Mouse (Mus musculus) thymus, postnatal 0 days (tissue): Measurements from ENCODE around the gene Rasal1. TPM values are rescaled to one million over a fixed set of nuclear protein-coding genes. Genes with fewer than 3 reads are reported as not detected.

Experiments used
- DNase-seq: peaks from one replicate; pipeline ENCODE4 v3.0.0-alpha.2; 2015; ENCODE audit warnings: low spot score
- polyA plus RNA-seq: library from polyadenylated mRNA; unstranded; fragments of >200 nt; fragmentation: Nextera tagmentation; extraction: Ambion mirVana; gene quantifications from 2 replicates; pipeline ENCODE4 v1.2.1, GENCODE M21; 2015

The Rasal1 gene
- polyA plus RNA-seq, 1 experiment from 2014 or later: 11.4 TPM

DNA sequence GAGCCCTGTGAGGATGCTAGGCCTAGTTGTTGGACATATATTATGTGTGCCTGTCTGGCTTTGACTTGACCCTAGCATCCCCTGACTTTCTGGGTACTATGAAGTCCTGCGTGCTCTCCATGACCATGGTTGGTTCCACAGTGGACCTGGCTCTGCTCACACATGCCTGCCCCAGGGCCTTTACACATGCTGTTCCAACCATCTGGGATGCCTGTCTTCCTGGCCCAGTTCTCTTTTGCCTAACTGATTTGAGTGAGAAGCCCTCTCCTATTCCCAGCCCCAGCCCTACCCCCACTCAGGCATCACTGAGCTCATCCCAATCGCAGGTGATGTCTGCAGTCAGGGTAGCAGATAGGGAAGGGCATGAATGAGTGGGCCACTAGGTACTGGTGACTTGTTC is 5.3 kb downstream of the Rasal1 start:
- no peak for DNase-seq

DNA sequence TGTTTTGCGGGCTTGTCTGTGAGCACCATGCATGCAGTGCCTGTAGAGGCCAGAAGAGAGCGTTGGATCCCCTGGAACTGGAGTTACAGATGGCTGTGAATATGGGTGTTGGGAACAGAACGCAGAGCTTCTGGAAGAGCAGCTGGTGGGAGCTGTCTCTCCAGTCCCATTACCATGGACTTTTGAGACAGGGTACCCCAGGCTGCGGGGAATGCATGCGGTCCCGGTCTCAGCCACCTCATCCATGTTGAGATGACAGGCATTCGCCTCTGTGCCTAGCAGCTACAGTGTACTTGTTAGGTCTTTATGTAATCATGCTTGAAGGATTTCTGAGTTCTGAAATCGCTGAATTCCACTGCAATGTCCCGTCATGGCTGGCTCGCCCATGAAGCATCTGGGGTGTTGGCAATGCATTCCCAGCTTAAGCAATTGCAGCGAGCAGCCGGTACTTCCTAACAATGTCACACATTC is 7.7 kb downstream of the Rasal1 start:
- no peak for DNase-seq

- peak; percentile 51 for DNase-seq
These were observed 12.2 kb downstream of the Rasal1 start for GRCm38 (mm10) chr5:120660816-120661215.

DNA sequence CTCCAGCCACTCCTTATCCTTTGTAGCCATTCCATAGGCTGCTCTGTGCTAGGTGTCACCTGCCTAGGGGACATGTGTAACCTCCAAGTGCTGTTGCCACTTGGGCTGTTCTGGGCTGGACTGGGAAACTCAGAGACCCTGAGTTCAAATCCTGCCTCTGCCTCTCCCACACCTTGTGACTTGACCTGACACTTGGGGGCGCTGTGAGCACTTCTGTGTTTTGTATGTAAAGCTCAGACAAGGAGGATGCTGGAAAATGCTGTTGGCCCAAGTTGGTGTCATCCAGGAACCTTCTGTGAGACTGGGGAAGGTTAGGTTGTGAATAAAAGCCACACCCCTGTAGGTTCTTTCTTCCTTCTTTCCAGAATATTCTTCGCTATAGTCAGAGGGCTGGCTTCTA is 16.3 kb downstream of the Rasal1 start:
- no peak for DNase-seq

DNA sequence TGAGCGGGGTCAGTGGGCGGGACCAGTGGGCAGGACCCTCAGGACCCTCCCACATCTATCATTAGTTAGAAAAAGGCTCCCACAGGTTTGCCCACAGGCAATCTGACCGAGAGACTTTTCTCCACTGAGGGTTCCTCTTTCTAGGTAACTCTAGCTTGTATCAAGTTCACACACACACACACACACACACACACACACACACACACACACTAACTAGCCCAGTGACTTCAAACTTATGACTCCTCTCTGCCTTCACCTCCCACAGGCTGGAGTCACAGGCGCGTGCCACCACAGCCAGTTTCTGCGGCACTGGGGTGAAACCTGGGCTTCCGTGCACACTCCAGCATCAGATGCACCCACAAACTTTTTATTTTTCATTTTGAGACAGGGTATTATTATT is 20.1 kb downstream of the Rasal1 start:
- no peak for DNase-seq

GRCm38 (mm10) chr5:120670132-120670531 is 21.5 kb downstream of the Rasal1 start:
- no peak for DNase-seq

- no peak for DNase-seq
These were observed 23.3 kb downstream of the Rasal1 start for GRCm38 (mm10) chr5:120671865-120672264.

DNA sequence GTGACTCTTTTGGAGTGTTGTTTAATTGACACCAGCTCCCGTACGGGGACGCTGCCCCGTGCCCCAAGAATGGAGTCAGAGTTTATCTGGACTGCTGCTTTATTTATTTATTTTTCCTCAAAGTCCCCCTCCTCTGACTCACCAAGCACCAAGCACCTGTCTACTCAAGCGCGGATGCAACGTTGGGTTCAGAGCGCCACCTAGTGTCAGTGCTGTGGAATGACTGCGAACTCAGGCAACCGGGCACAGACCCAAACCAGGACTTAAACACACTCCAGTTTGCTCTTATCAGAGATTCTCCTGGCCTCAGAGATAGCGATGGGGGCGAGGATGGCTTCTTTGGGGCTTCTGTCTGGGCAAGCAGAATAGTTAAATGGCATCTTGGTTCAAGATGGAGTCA is 25.0 kb downstream of the Rasal1 start:
- DNase-seq: peak; percentile 85

- DNase-seq: peak; percentile 81
These were observed 25.9 kb downstream of the Rasal1 start for GRCm38 (mm10) chr5:120674229-120675145.

- peak; percentile 56 for DNase-seq
These were observed 28.9 kb downstream of the Rasal1 start for GRCm38 (mm10) chr5:120677516-120677915.

DNA sequence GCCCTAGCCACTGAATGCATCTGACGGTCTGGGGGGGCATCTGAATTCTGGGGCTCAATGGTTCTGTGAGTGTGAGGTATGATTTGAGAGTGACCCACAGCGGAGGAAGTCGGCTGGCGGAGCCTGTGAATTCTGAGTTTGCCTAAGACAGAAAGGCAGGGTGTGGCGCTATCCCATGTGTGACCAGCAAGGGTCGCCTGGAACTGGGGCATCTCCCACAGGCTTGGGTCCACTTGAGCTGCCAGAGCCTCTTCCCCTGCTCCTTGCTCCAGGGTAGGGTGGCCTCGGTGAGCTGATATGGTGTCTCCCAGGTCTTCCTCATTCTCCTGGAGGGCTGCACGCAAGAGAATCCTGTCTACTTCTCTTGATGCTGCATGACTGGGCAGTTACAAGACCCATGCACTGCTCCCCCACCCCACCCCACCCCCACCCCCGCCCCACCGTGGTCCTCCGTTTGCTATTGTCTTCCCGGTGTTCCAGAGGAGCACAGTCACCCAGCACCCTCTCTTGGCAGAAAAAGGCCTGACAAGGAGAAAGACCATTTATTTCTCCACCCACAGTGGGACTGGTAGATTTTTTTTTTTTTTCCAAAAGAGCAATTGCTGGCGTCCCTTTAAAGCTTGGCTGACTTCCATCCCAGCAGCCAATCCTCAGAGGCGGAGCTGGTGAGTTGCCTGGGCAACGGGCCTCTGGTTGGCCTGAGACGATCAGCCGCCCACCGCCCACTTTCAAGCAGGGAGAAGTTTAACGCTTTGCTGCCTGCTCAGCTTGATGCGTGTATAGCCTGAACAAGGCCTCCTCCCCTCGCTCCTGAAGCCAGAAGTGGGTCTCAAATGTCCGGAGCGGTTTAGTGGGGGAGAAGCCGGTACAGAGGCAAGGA is 31.3 kb downstream of the Rasal1 start:
- DNase-seq: peak; percentile 77

DNA sequence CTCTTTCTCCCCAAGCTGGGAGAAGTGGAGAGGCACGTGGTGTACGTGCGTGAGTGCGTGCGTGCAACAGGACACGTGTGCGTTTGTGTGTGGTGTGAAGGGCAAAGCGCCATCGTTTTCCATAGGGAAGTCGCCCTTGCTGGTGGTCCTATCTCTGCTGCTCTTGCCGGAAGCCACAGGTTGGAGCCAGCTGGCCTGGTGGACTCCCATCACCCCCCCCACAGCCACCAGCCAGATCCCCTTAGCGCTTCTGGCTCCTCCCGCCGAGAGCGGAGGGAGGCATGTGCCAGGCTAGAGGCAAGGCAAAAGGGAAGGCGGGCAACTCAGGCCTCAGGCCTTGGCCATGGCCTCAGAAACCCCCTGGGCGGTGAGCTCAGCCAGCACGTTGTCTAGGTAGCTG is 32.3 kb downstream of the Rasal1 start:
- DNase-seq: no peak

GRCm38 (mm10) chr5:120682982-120683771 is 34.6 kb downstream of the Rasal1 start:
- peak; percentile 68 for DNase-seq

GRCm38 (mm10) chr5:120685678-120686077 is 37.1 kb downstream of the Rasal1 start:
- peak; percentile 89 for DNase-seq

- DNase-seq: no peak
These were observed 38.3 kb downstream of the Rasal1 start for GRCm38 (mm10) chr5:120686749-120687483.

- DNase-seq: no peak
These were observed 38.9 kb downstream of the Rasal1 start for GRCm38 (mm10) chr5:120687484-120687851.

GRCm38 (mm10) chr5:120687897-120688296 is 39.3 kb downstream of the Rasal1 start:
- no peak for DNase-seq

GRCm38 (mm10) chr5:120688434-120688833 is 39.8 kb downstream of the Rasal1 start:
- peak; percentile 61 for DNase-seq

DNA sequence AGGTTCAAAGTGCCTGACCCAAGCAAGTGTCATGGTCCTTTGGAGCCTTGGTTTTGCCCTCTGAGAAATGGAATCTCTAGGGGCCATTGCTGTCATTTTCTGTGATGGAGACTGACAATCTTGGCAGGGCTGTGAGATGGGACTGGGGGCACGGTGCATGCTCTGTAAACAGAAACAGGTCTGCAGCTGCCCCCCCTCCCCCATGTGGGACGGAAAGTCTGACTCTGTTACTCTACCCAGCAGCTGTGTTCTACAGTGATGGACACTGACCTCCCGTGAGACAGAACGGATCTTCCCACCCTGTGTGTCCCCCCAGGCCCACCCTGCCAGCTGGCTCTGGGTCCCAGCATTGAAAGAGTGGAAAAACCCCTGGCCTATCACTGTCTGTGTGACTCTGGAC is 41.8 kb downstream of the Rasal1 start:
- no peak for DNase-seq

DNA sequence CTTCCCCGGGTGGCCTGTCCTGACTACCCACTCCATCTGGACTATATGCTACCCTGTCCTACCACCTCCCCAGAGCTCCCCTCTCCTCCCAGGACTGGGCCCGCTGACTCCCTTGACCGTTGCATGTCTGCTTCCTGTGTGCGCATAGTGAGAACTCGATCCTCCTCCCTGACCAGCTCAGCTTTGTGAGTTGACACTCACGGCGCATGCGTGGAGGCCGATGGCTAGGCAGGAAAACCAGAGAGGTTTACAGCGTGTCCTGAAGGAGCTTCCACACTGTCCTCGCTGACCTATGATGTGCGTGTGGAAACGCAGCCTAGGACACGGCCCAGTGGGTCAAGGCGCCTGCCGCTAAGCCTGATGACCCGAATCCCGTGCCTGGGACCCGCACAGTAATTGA is 43.4 kb downstream of the Rasal1 start:
- DNase-seq: no peak
